Mouse (Mus musculus): ENCODE data around the gene Maml3. TPM values are rescaled to one million over a fixed set of nuclear protein-coding genes. Genes with fewer than 3 reads are reported as not detected.
A peak's percentile ranks its signal among the peaks of the same experiment; 100 is the strongest.

The Maml3 gene
- polyA plus RNA-seq, 1 experiment from 2014 or later = 6.5 TPM

- no peak for ATAC-seq (replicated peaks; ENCODE audit: low FRiP score, low TSS enrichment, low read depth)
- H3K36me3 ChIP-seq (ENCODE audit: control insufficient read depth, insufficient read depth, low read length) = no peaks in the 10 kb centered on the region
- H3K4me1 ChIP-seq (replicated peaks; ENCODE audit: control insufficient read depth, insufficient read depth, low read length) = peaks cover 12% of the 10 kb centered on the region
- WGBS = 85% methylated on average over 2 of the region's 2 CpGs
- DNase-seq (ENCODE audit: low spot score) = no peak
- no peaks in the 10 kb centered on the region for H3K27me3 ChIP-seq (replicated peaks; ENCODE audit: control insufficient read depth, insufficient read depth, low read length)
- no peak overlapping the region for H3K4me2 ChIP-seq (ENCODE audit: low read length)
- no peak overlapping the region for H3K4me3 ChIP-seq (ENCODE audit: low read depth, low read length)
- H3K9ac ChIP-seq (ENCODE audit: low read length) = no peak overlapping the region
- no peak overlapping the region for H3K27ac ChIP-seq (ENCODE audit: low read depth)
- H3K9me3 ChIP-seq (ENCODE audit: control insufficient read depth, low read length) = no peaks in the 10 kb centered on the region
These were observed 134.4 kb downstream of the Maml3 start for GRCm38 (mm10) chr3:51970489-51970888.

GRCm38 (mm10) chr3:51969451-51969850 lies 135.4 kb downstream of the Maml3 start:
- H3K4me3 ChIP-seq (ENCODE audit: low read depth, low read length) = no peak overlapping the region
- peaks cover 23% of the 10 kb centered on the region for H3K4me1 ChIP-seq (replicated peaks; ENCODE audit: control insufficient read depth, insufficient read depth, low read length)
- H3K4me2 ChIP-seq (ENCODE audit: low read length) = no peak overlapping the region
- no peak overlapping the region for H3K27ac ChIP-seq (ENCODE audit: low read depth)
- no peaks in the 10 kb centered on the region for H3K9me3 ChIP-seq (ENCODE audit: control insufficient read depth, low read length)
- H3K27me3 ChIP-seq (replicated peaks; ENCODE audit: control insufficient read depth, insufficient read depth, low read length) = no peaks in the 10 kb centered on the region
- WGBS = 68% methylated on average over 6 of the region's 6 CpGs
- no peak overlapping the region for H3K9ac ChIP-seq (ENCODE audit: low read length)
- DNase-seq (ENCODE audit: low spot score) = no peak
- ATAC-seq (replicated peaks; ENCODE audit: low FRiP score, low TSS enrichment, low read depth) = no peak
- H3K36me3 ChIP-seq (ENCODE audit: control insufficient read depth, insufficient read depth, low read length) = no peaks in the 10 kb centered on the region

- ATAC-seq (replicated peaks; ENCODE audit: low FRiP score, low TSS enrichment, low read depth) (no peak), DNase-seq (ENCODE audit: low spot score) (no peak)
- WGBS = 43% methylated on average over 7 of the region's 7 CpGs
- H3K36me3 ChIP-seq (ENCODE audit: control insufficient read depth, insufficient read depth, low read length) = no peaks in the 10 kb centered on the region
- no peaks in the 10 kb centered on the region for H3K9me3 ChIP-seq (ENCODE audit: control insufficient read depth, low read length)
- H3K27me3 ChIP-seq (replicated peaks; ENCODE audit: control insufficient read depth, insufficient read depth, low read length) = no peaks in the 10 kb centered on the region
- no peak overlapping the region for H3K9ac ChIP-seq (ENCODE audit: low read length)
- H3K4me2 ChIP-seq (ENCODE audit: low read length) = no peak overlapping the region
- H3K27ac ChIP-seq (ENCODE audit: low read depth) = peak overlapping the region; percentile 43; the same call in 1 of the 2 replicates
- H3K4me3 ChIP-seq (ENCODE audit: low read depth, low read length) = no peak overlapping the region
- H3K4me1 ChIP-seq (replicated peaks; ENCODE audit: control insufficient read depth, insufficient read depth, low read length) = peaks cover 34% of the 10 kb centered on the region
These were observed 139.0 kb downstream of the Maml3 start for GRCm38 (mm10) chr3:51965841-51966240.

GRCm38 (mm10) chr3:51965436-51965835 lies 139.4 kb downstream of the Maml3 start:
- H3K4me1 ChIP-seq (replicated peaks; ENCODE audit: control insufficient read depth, insufficient read depth, low read length) = peaks cover 34% of the 10 kb centered on the region
- no peaks in the 10 kb centered on the region for H3K27me3 ChIP-seq (replicated peaks; ENCODE audit: control insufficient read depth, insufficient read depth, low read length)
- 18% methylated on average over 2 of the region's 2 CpGs for WGBS
- no peaks in the 10 kb centered on the region for H3K36me3 ChIP-seq (ENCODE audit: control insufficient read depth, insufficient read depth, low read length)
- H3K9me3 ChIP-seq (ENCODE audit: control insufficient read depth, low read length) = no peaks in the 10 kb centered on the region
- ATAC-seq (replicated peaks; ENCODE audit: low FRiP score, low TSS enrichment, low read depth) (no peak), DNase-seq (ENCODE audit: low spot score) (no peak)
- H3K4me2 ChIP-seq (ENCODE audit: low read length) = no peak overlapping the region
- H3K9ac ChIP-seq (ENCODE audit: low read length) = peak overlapping the region; percentile 25; the same call in 1 of the 2 replicates
- H3K4me3 ChIP-seq (ENCODE audit: low read depth, low read length) = no peak overlapping the region
- H3K27ac ChIP-seq (ENCODE audit: low read depth) = peak overlapping the region; percentile 43; the same call in 1 of the 2 replicates

- ATAC-seq (replicated peaks; ENCODE audit: low FRiP score, low TSS enrichment, low read depth) = no peak
- WGBS = 17% methylated on average over 3 of the region's 3 CpGs
- no peaks in the 10 kb centered on the region for H3K27me3 ChIP-seq (replicated peaks; ENCODE audit: control insufficient read depth, insufficient read depth, low read length)
- peaks cover 34% of the 10 kb centered on the region for H3K4me1 ChIP-seq (replicated peaks; ENCODE audit: control insufficient read depth, insufficient read depth, low read length)
- no peaks in the 10 kb centered on the region for H3K9me3 ChIP-seq (ENCODE audit: control insufficient read depth, low read length)
- no peak overlapping the region for H3K4me2 ChIP-seq (ENCODE audit: low read length)
- no peak overlapping the region for H3K4me3 ChIP-seq (ENCODE audit: low read depth, low read length)
- peak overlapping the region; percentile 43; the same call in 1 of the 2 replicates for H3K27ac ChIP-seq (ENCODE audit: low read depth)
- H3K36me3 ChIP-seq (ENCODE audit: control insufficient read depth, insufficient read depth, low read length) = no peaks in the 10 kb centered on the region
- peak overlapping the region; percentile 25; the same call in 1 of the 2 replicates for H3K9ac ChIP-seq (ENCODE audit: low read length)
- no peak for DNase-seq (ENCODE audit: low spot score)
These were observed 139.9 kb downstream of the Maml3 start for GRCm38 (mm10) chr3:51965008-51965407.

GRCm38 (mm10) chr3:51963891-51964593 lies 140.8 kb downstream of the Maml3 start:
- Histone ChIP-seq H3K4me2 (ENCODE audit: low read length) (no peak overlapping the region), H3K27ac (ENCODE audit: low read depth) (no peak overlapping the region), H3K27me3 (replicated peaks; ENCODE audit: control insufficient read depth, insufficient read depth, low read length) (no peaks in the 10 kb centered on the region), H3K4me1 (replicated peaks; ENCODE audit: control insufficient read depth, insufficient read depth, low read length) (peaks cover 32% of the 10 kb centered on the region), H3K4me3 (ENCODE audit: low read depth, low read length) (no peak overlapping the region), H3K9me3 (ENCODE audit: control insufficient read depth, low read length) (no peaks in the 10 kb centered on the region), H3K9ac (ENCODE audit: low read length) (no peak overlapping the region), H3K36me3 (ENCODE audit: control insufficient read depth, insufficient read depth, low read length) (no peaks in the 10 kb centered on the region)
- ATAC-seq (replicated peaks; ENCODE audit: low FRiP score, low TSS enrichment, low read depth) (peak; percentile 54), DNase-seq (ENCODE audit: low spot score) (no peak)
- 24% methylated on average over 4 of the region's 4 CpGs for WGBS

- Histone ChIP-seq H3K27ac (ENCODE audit: low read depth) (no peak overlapping the region), H3K4me2 (ENCODE audit: low read length) (no peak overlapping the region), H3K36me3 (ENCODE audit: control insufficient read depth, insufficient read depth, low read length) (no peaks in the 10 kb centered on the region), H3K9me3 (ENCODE audit: control insufficient read depth, low read length) (no peaks in the 10 kb centered on the region), H3K4me3 (ENCODE audit: low read depth, low read length) (no peak overlapping the region), H3K9ac (ENCODE audit: low read length) (no peak overlapping the region), H3K27me3 (replicated peaks; ENCODE audit: control insufficient read depth, insufficient read depth, low read length) (no peaks in the 10 kb centered on the region), H3K4me1 (replicated peaks; ENCODE audit: control insufficient read depth, insufficient read depth, low read length) (peaks cover 31% of the 10 kb centered on the region)
- ATAC-seq (replicated peaks; ENCODE audit: low FRiP score, low TSS enrichment, low read depth) = no peak
- no peak for DNase-seq (ENCODE audit: low spot score)
- 71% methylated on average over 9 of the region's 9 CpGs for WGBS
These were observed 141.6 kb downstream of the Maml3 start for GRCm38 (mm10) chr3:51963151-51963791.

- Histone ChIP-seq H3K4me2 (ENCODE audit: low read length) (no peak overlapping the region), H3K27me3 (replicated peaks; ENCODE audit: control insufficient read depth, insufficient read depth, low read length) (no peaks in the 10 kb centered on the region), H3K4me1 (replicated peaks; ENCODE audit: control insufficient read depth, insufficient read depth, low read length) (peaks cover 15% of the 10 kb centered on the region), H3K27ac (ENCODE audit: low read depth) (no peak overlapping the region), H3K36me3 (ENCODE audit: control insufficient read depth, insufficient read depth, low read length) (no peaks in the 10 kb centered on the region), H3K9me3 (ENCODE audit: control insufficient read depth, low read length) (no peaks in the 10 kb centered on the region), H3K9ac (ENCODE audit: low read length) (no peak overlapping the region), H3K4me3 (ENCODE audit: low read depth, low read length) (no peak overlapping the region)
- 90% methylated on average over 2 of the region's 2 CpGs for WGBS
- ATAC-seq (replicated peaks; ENCODE audit: low FRiP score, low TSS enrichment, low read depth) (no peak), DNase-seq (ENCODE audit: low spot score) (no peak)
These were observed 146.1 kb downstream of the Maml3 start for GRCm38 (mm10) chr3:51958751-51959150.

Measured in intestine, embryonic 14.5 days (tissue).